Mouse (Mus musculus) kidney, postnatal 0 days (tissue): ENCODE data around the gene Gng13. TPM values are rescaled to one million over a fixed set of nuclear protein-coding genes. Genes with fewer than 3 reads are reported as not detected.

Source experiments
- ATAC-seq: fragments of 200-750 bp; cut with Nextera tagmentation; replicated peaks from 2 replicates; pipeline ENCODE4 v1.8.0; 2017; ENCODE audit warnings: low read depth, moderate number of reproducible peaks, moderate TSS enrichment, moderate library complexity; ENCODE audit not compliant: low FRiP score
- DNase-seq: peaks from one replicate; pipeline ENCODE4 v3.0.0-alpha.2; 2016; ENCODE audit warnings: low spot score
- H3K27ac ChIP-seq: fragments of 300-500 bp; sonication (generic); 2 replicates; pipeline ENCODE4 v1.5.1; 2014; ENCODE audit warnings: mild to moderate bottlenecking
- H3K27me3 ChIP-seq: fragments of 300-500 bp; sonication (generic); 2 replicates; pipeline ENCODE4 v1.6.1; 2014; ENCODE audit warnings: low read length, mixed read lengths; ENCODE audit not compliant: insufficient read depth
- H3K36me3 ChIP-seq: fragments of 300-500 bp; sonication (generic); 2 replicates; pipeline ENCODE4 v1.6.1; 2014; ENCODE audit warnings: low read length, mixed read lengths; ENCODE audit not compliant: insufficient read depth
- H3K4me1 ChIP-seq: fragments of 300-500 bp; sonication (generic); replicated peaks from 2 replicates; pipeline ENCODE4 v1.6.1; 2014; ENCODE audit warnings: antibody characterized with exemption, low read length, mixed read lengths; ENCODE audit not compliant: insufficient read depth
- H3K4me2 ChIP-seq: fragments of 300-500 bp; sonication (generic); 2 replicates; pipeline ENCODE4 v1.6.1; 2014; ENCODE audit warnings: mild to moderate bottlenecking, low read length, moderate library complexity, mixed read lengths
- H3K4me3 ChIP-seq: fragments of 300-500 bp; sonication (generic); replicated peaks from 2 replicates; pipeline ENCODE4 v1.5.1; 2014; ENCODE audit warnings: low read depth, low read length
- H3K9ac ChIP-seq: fragments of 300-500 bp; sonication (generic); 2 replicates; pipeline ENCODE4 v1.6.1; 2014; ENCODE audit warnings: low read depth, low read length
- H3K9me3 ChIP-seq: fragments of 300-500 bp; sonication (generic); replicated peaks from 2 replicates; pipeline ENCODE4 v1.6.1; 2016; ENCODE audit warnings: low read length, inconsistent platforms, mixed read lengths
- CTCF ChIP-seq: IDR thresholded peaks from 2 replicates; pipeline ENCODE4 v1.5.1; 2016; ENCODE audit warnings: antibody characterized with exemption, low read depth, mild to moderate bottlenecking, moderate library complexity
- WGBS: fragments of 180-500 bp; shearing (Covaris S2); extraction: QIAGEN DNeasy Blood & Tissue Kit; methylation state at CpG from one replicate; pipeline ENCODE4 v1.1.7; 2014; 5-methylcytosine and 5-hydroxymethylcytosine counted together
- microRNA-seq: library from miRNA; unstranded; fragments of <30 nt; microRNA quantifications from one replicate; pipeline ENCODE4, GENCODE M21; 2016
- polyA plus RNA-seq: library from polyadenylated mRNA; unstranded; fragments of >200 nt; fragmentation: Nextera tagmentation; extraction: Ambion mirVana; gene quantifications from 2 replicates; pipeline ENCODE4 v1.2.1, GENCODE M21; 2015

The Gng13 gene
- polyA plus RNA-seq, 1 experiment from 2014 or later, result 0.70 TPM

GRCm38 (mm10) chr17:25765886-25766285 is 48.9 kb downstream of the Gng13 start:
- Histone ChIP-seq H3K27me3 (no peaks in the 10 kb centered on the region), H3K36me3 (no peaks in the 10 kb centered on the region), H3K4me3 (no peak overlapping the region), H3K9ac (no peak overlapping the region), H3K27ac (no peak overlapping the region), H3K4me2 (no peak overlapping the region), H3K9me3 (no peaks in the 10 kb centered on the region), H3K4me1 (no peaks in the 10 kb centered on the region)
- 46% methylated on average over 5 of the region's 5 CpGs for WGBS
- DNase-seq (no peak), ATAC-seq (no peak)
- TF ChIP-seq CTCF, result no peak

Small RNA genes within 50 kb of the gene (microRNA-seq; reads per million reads assigned to microRNA genes)
- gene Gm25083, result not detected

Other genes with a start within 250 kb of the Gng13 start
- not detected in 2 replicates for gene Sstr5, start 219.9 kb upstream of the Gng13 start, polyA plus RNA-seq
- 1.8 and 2.2 TPM in 2 replicates for gene Sox8, start 146.5 kb upstream of the Gng13 start, polyA plus RNA-seq
- 22.0 and 25.5 TPM in 2 replicates for gene Lmf1, start 138.1 kb upstream of the Gng13 start, polyA plus RNA-seq
- gene Chtf18, start 10.2 kb downstream of the Gng13 start, polyA plus RNA-seq, result 10.3 and 13.8 TPM in 2 replicates
- gene Rpusd1, start 10.5 kb downstream of the Gng13 start, polyA plus RNA-seq, result 14.9 and 16.5 TPM in 2 replicates
- gene Mslnl, start 18.9 kb downstream of the Gng13 start, polyA plus RNA-seq, result not detected in 2 replicates
- 6.6 and 9.6 TPM in 2 replicates for gene Msln, start 37.2 kb downstream of the Gng13 start, polyA plus RNA-seq
- 34.5 and 35.3 TPM in 2 replicates for gene Narfl, start 56.6 kb downstream of the Gng13 start, polyA plus RNA-seq
- gene Haghl, start 68.5 kb downstream of the Gng13 start, polyA plus RNA-seq, result 79.9 and 80.0 TPM in 2 replicates
- 0.13 and 0.17 TPM in 2 replicates for gene Ccdc78, start 69.4 kb downstream of the Gng13 start, polyA plus RNA-seq
- gene Fam173a, start 75.7 kb downstream of the Gng13 start, polyA plus RNA-seq, result 112 and 117 TPM in 2 replicates
- gene AC134908.4, start 78.5 kb downstream of the Gng13 start, polyA plus RNA-seq, result 0.82 TPM in 1 of 2 replicates, not detected in the other
- 45.4 and 50.9 TPM in 2 replicates for gene Metrn, start 80.0 kb downstream of the Gng13 start, polyA plus RNA-seq
- 0.34 and 0.56 TPM in 2 replicates for gene Fbxl16, start 91.9 kb downstream of the Gng13 start, polyA plus RNA-seq
- gene Wdr24, start 106.5 kb downstream of the Gng13 start, polyA plus RNA-seq, result 21.0 and 22.1 TPM in 2 replicates
- gene Jmjd8, start 111.7 kb downstream of the Gng13 start, polyA plus RNA-seq, result 53.1 and 54.5 TPM in 2 replicates
- 267 and 287 TPM in 2 replicates for gene Stub1, start 116.2 kb downstream of the Gng13 start, polyA plus RNA-seq
- gene Rhbdl1, start 120.1 kb downstream of the Gng13 start, polyA plus RNA-seq, result 3.7 and 3.9 TPM in 2 replicates
- 2.7 and 2.8 TPM in 2 replicates for gene Gm20683, start 124.6 kb downstream of the Gng13 start, polyA plus RNA-seq
- gene Rhot2, start 127.7 kb downstream of the Gng13 start, polyA plus RNA-seq, result 21.1 and 22.4 TPM in 2 replicates
- 10.6 and 10.7 TPM in 2 replicates for gene Wdr90, start 144.3 kb downstream of the Gng13 start, polyA plus RNA-seq
- gene Mcrip2, start 151.6 kb downstream of the Gng13 start, polyA plus RNA-seq, result 128 and 138 TPM in 2 replicates
- gene Mettl26, start 157.9 kb downstream of the Gng13 start, polyA plus RNA-seq, result 106 and 119 TPM in 2 replicates
- gene Wfikkn1, start 163.7 kb downstream of the Gng13 start, polyA plus RNA-seq, result 0.38 and 0.51 TPM in 2 replicates
- 20.4 and 22.1 TPM in 2 replicates for gene Rab40c, start 202.6 kb downstream of the Gng13 start, polyA plus RNA-seq
- gene Pigq, start 227.8 kb downstream of the Gng13 start, polyA plus RNA-seq, result 69.5 and 70.2 TPM in 2 replicates
- gene Nhlrc4, start 227.8 kb downstream of the Gng13 start, polyA plus RNA-seq, result 1.1 and 2.5 TPM in 2 replicates
- 6.8 and 7.2 TPM in 2 replicates for gene A930017K11Rik, start 235.4 kb downstream of the Gng13 start, polyA plus RNA-seq